Mouse (Mus musculus): Measurements from ENCODE around the gene Tox3. TPM values are rescaled to one million over a fixed set of nuclear protein-coding genes. Genes with fewer than 3 reads are reported as not detected.

Tox3 gene
- polyA plus RNA-seq, 1 experiment: not detected

GRCm38 (mm10) chr8:90245828-90246227 is 102.3 kb downstream of the Tox3 start:
- Histone ChIP-seq H3ac (ENCODE audit: control insufficient read depth, insufficient read length, low read depth) (no peak overlapping the region), H3K79me2 (ENCODE audit: control insufficient read depth, insufficient read depth) (no peaks in the 10 kb centered on the region), H3K27me3 (ENCODE audit: control insufficient read depth, insufficient read depth, insufficient read length) (no peaks in the 10 kb centered on the region), H3K79me3 (ENCODE audit: low read depth) (no peaks in the 10 kb centered on the region), H3K36me3 (ENCODE audit: control insufficient read depth, insufficient read depth) (no peaks in the 10 kb centered on the region), H3K4me3 (ENCODE audit: insufficient read depth, poor library complexity, severe bottlenecking) (no peak overlapping the region)
- TF ChIP-seq CTCF (IDR thresholded peaks at IDR 0.05; ENCODE audit: control insufficient read depth, insufficient read depth, insufficient read length) (no peak), MYOD1 (IDR thresholded peaks at IDR 0.05; ENCODE audit: control insufficient read depth, insufficient read length, low read depth) (no peak), CEBPB (IDR thresholded peaks at IDR 0.05; ENCODE audit: low read depth) (no peak), USF1 (IDR thresholded peaks at IDR 0.05; ENCODE audit: low read depth) (no peak), MAX (IDR thresholded peaks at IDR 0.05) (no peak), MYOG (IDR thresholded peaks at IDR 0.05; ENCODE audit: control insufficient read depth, extremely low read depth, insufficient read length) (no peak), FOSL1 (IDR thresholded peaks at IDR 0.05; ENCODE audit: insufficient read depth, low read length, poor library complexity, severe bottlenecking) (no peak)

DNA sequence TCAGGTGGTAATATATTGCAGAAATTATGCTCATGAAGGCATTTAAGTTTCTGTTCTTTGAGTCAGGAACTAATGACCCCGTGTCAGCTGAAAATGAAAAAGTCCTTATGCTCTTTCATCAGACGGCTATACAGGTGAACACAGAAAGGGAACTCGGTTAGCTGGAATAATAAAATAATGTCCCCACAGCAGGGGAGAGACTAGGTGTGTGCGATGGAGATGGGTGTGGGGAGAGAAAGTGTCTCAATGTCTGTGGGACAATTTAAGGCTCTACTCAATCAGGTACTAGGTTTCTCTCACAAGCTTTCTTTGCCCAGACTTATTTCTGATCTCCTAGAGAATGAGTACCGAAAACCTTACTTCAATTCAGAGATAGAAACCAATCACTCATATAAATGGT is 103.0 kb downstream of the Tox3 start:
- no peaks in the 10 kb centered on the region for H3K36me3 ChIP-seq (ENCODE audit: control insufficient read depth, insufficient read depth)
- H3K27me3 ChIP-seq (ENCODE audit: control insufficient read depth, insufficient read depth, insufficient read length): no peaks in the 10 kb centered on the region
- H3K79me3 ChIP-seq (ENCODE audit: low read depth): no peaks in the 10 kb centered on the region
- no peak overlapping the region for H3K4me3 ChIP-seq (ENCODE audit: insufficient read depth, poor library complexity, severe bottlenecking)
- no peaks in the 10 kb centered on the region for H3K79me2 ChIP-seq (ENCODE audit: control insufficient read depth, insufficient read depth)
- H3ac ChIP-seq (ENCODE audit: control insufficient read depth, insufficient read length, low read depth): no peak overlapping the region
- TF ChIP-seq CEBPB (IDR thresholded peaks at IDR 0.05; ENCODE audit: low read depth) (no peak), FOSL1 (IDR thresholded peaks at IDR 0.05; ENCODE audit: insufficient read depth, low read length, poor library complexity, severe bottlenecking) (no peak), MYOG (IDR thresholded peaks at IDR 0.05; ENCODE audit: control insufficient read depth, extremely low read depth, insufficient read length) (no peak), MYOD1 (IDR thresholded peaks at IDR 0.05; ENCODE audit: control insufficient read depth, insufficient read length, low read depth) (no peak), USF1 (IDR thresholded peaks at IDR 0.05; ENCODE audit: low read depth) (no peak), MAX (IDR thresholded peaks at IDR 0.05) (no peak), CTCF (IDR thresholded peaks at IDR 0.05; ENCODE audit: control insufficient read depth, insufficient read depth, insufficient read length) (no peak)

- Histone ChIP-seq H3K36me3 (ENCODE audit: control insufficient read depth, insufficient read depth) (no peaks in the 10 kb centered on the region), H3K27me3 (ENCODE audit: control insufficient read depth, insufficient read depth, insufficient read length) (no peaks in the 10 kb centered on the region), H3K79me3 (ENCODE audit: low read depth) (no peaks in the 10 kb centered on the region), H3K79me2 (ENCODE audit: control insufficient read depth, insufficient read depth) (no peaks in the 10 kb centered on the region), H3ac (ENCODE audit: control insufficient read depth, insufficient read length, low read depth) (no peak overlapping the region), H3K4me3 (ENCODE audit: insufficient read depth, poor library complexity, severe bottlenecking) (no peak overlapping the region)
- TF ChIP-seq CTCF (IDR thresholded peaks at IDR 0.05; ENCODE audit: control insufficient read depth, insufficient read depth, insufficient read length) (no peak), FOSL1 (IDR thresholded peaks at IDR 0.05; ENCODE audit: insufficient read depth, low read length, poor library complexity, severe bottlenecking) (no peak)
Measured at GRCm38 (mm10) chr8:90244458-90245145, 103.5 kb downstream of the Tox3 start.

DNA sequence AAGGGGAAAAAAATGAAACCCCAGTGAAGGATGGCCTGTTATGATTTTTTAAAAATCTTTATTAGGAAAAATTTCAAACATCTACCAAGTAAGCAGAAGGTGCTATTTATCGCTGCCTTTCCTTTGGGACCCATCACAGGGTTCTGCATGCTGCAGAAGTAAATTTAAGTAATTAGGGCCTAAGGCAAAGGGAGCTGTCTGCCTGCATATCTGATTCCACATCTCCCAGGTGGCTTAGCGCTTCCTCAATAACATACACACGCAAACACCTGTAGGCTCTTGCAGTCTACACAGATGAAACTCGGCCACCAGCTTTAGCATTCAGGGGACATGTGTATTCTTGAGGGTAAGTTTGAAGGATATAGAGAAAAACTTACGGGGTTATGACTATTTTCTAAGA is 104.2 kb downstream of the Tox3 start:
- Histone ChIP-seq H3ac (ENCODE audit: control insufficient read depth, insufficient read length, low read depth) (no peak overlapping the region), H3K36me3 (ENCODE audit: control insufficient read depth, insufficient read depth) (no peaks in the 10 kb centered on the region), H3K4me3 (ENCODE audit: insufficient read depth, poor library complexity, severe bottlenecking) (no peak overlapping the region), H3K79me3 (ENCODE audit: low read depth) (no peaks in the 10 kb centered on the region), H3K27me3 (ENCODE audit: control insufficient read depth, insufficient read depth, insufficient read length) (no peaks in the 10 kb centered on the region), H3K79me2 (ENCODE audit: control insufficient read depth, insufficient read depth) (no peaks in the 10 kb centered on the region)
- no peak for TF ChIP-seq MYOD1 (IDR thresholded peaks at IDR 0.05; ENCODE audit: control insufficient read depth, insufficient read length, low read depth)
- no peak for TF ChIP-seq CEBPB (IDR thresholded peaks at IDR 0.05; ENCODE audit: low read depth)
- no peak for TF ChIP-seq USF1 (IDR thresholded peaks at IDR 0.05; ENCODE audit: low read depth)
- no peak for TF ChIP-seq CTCF (IDR thresholded peaks at IDR 0.05; ENCODE audit: control insufficient read depth, insufficient read depth, insufficient read length)
- TF ChIP-seq FOSL1 (IDR thresholded peaks at IDR 0.05; ENCODE audit: insufficient read depth, low read length, poor library complexity, severe bottlenecking): no peak

- Histone ChIP-seq H3K79me3 (ENCODE audit: low read depth) (no peaks in the 10 kb centered on the region), H3K27me3 (ENCODE audit: control insufficient read depth, insufficient read depth, insufficient read length) (no peaks in the 10 kb centered on the region), H3ac (ENCODE audit: control insufficient read depth, insufficient read length, low read depth) (no peak overlapping the region), H3K4me3 (ENCODE audit: insufficient read depth, poor library complexity, severe bottlenecking) (no peak overlapping the region), H3K36me3 (ENCODE audit: control insufficient read depth, insufficient read depth) (no peaks in the 10 kb centered on the region), H3K79me2 (ENCODE audit: control insufficient read depth, insufficient read depth) (no peaks in the 10 kb centered on the region)
- TF ChIP-seq CEBPB (IDR thresholded peaks at IDR 0.05; ENCODE audit: low read depth): no peak
- no peak for TF ChIP-seq MYOD1 (IDR thresholded peaks at IDR 0.05; ENCODE audit: control insufficient read depth, insufficient read length, low read depth)
- TF ChIP-seq CTCF (IDR thresholded peaks at IDR 0.05; ENCODE audit: control insufficient read depth, insufficient read depth, insufficient read length): no peak
- no peak for TF ChIP-seq MYOG (IDR thresholded peaks at IDR 0.05; ENCODE audit: control insufficient read depth, extremely low read depth, insufficient read length)
- TF ChIP-seq FOSL1 (IDR thresholded peaks at IDR 0.05; ENCODE audit: insufficient read depth, low read length, poor library complexity, severe bottlenecking): no peak
- TF ChIP-seq MAX (IDR thresholded peaks at IDR 0.05): no peak
- no peak for TF ChIP-seq USF1 (IDR thresholded peaks at IDR 0.05; ENCODE audit: low read depth)
Measured at GRCm38 (mm10) chr8:90242351-90242750, 105.8 kb downstream of the Tox3 start.

DNA sequence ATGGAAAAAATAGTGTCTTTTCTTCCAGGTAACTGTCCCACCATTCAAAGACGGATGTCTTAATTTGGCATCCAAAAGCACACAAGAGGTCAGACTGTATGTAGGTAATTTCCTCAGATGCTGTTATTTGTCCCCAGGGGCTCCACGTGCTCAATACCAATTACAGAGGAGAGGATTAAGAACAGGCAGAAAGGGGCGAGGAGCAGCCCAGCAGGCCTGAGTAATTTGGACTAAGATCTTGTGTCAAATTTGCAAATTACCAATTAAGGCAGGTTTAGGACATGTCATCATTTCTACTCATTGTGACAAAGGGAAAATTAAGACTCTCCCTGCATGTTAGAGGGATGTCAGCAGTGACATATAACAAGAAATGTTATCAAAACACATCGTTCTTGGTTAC is 106.7 kb downstream of the Tox3 start:
- Histone ChIP-seq H3K79me2 (ENCODE audit: control insufficient read depth, insufficient read depth) (no peaks in the 10 kb centered on the region), H3K27me3 (ENCODE audit: control insufficient read depth, insufficient read depth, insufficient read length) (no peaks in the 10 kb centered on the region), H3K36me3 (ENCODE audit: control insufficient read depth, insufficient read depth) (no peaks in the 10 kb centered on the region), H3K79me3 (ENCODE audit: low read depth) (no peaks in the 10 kb centered on the region), H3K4me3 (ENCODE audit: insufficient read depth, poor library complexity, severe bottlenecking) (no peak overlapping the region), H3ac (ENCODE audit: control insufficient read depth, insufficient read length, low read depth) (no peak overlapping the region)
- TF ChIP-seq CTCF (IDR thresholded peaks at IDR 0.05; ENCODE audit: control insufficient read depth, insufficient read depth, insufficient read length): no peak
- no peak for TF ChIP-seq MYOG (IDR thresholded peaks at IDR 0.05; ENCODE audit: control insufficient read depth, extremely low read depth, insufficient read length)
- no peak for TF ChIP-seq FOSL1 (IDR thresholded peaks at IDR 0.05; ENCODE audit: insufficient read depth, low read length, poor library complexity, severe bottlenecking)
- TF ChIP-seq MYOD1 (IDR thresholded peaks at IDR 0.05; ENCODE audit: control insufficient read depth, insufficient read length, low read depth): no peak
- no peak for TF ChIP-seq MAX (IDR thresholded peaks at IDR 0.05)
- no peak for TF ChIP-seq USF1 (IDR thresholded peaks at IDR 0.05; ENCODE audit: low read depth)
- no peak for TF ChIP-seq CEBPB (IDR thresholded peaks at IDR 0.05; ENCODE audit: low read depth)
